In the genomic region with DNA sequence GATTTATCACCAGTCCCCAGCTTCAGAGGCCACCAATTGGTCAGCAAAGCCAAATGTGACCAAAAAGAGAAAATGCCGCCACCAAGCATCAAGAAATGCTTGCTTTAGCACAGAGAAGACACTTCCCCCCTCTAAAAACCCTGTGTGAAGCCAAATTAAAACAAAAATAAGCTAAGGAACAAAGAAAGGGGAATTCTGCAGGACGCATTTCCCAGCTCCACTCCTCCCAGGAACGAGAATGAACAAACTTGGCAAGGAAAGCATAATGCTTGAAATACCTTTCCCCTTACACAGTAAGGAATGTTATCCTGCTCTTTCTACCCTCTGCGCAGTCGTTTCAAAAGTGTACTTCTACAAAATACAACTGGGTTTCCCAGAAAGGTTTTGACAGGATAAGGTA, we compare ENCODE assay signal across 8 mouse cellular contexts. TPM values are rescaled to one million over a fixed set of nuclear protein-coding genes. Genes with fewer than 3 reads are reported as not detected.
DNase-seq lines count a peak whose midpoint lies in the region; ATAC-seq and TF ChIP-seq lines count a peak whose summit lies in the region.
"Had no signal": no experiment of that assay in that cellular context is flagged by ENCODE, and none has a peak within 500 bp of the region (broad histone marks: within the 10 kb centered on the region; RNA-seq: fewer than 3 reads in every experiment).

No protein-coding gene starts in this region.

- peak; percentile 53 for DNase-seq in brain, embryonic 14.5 days (ENCODE audit: low read depth)
- DNase-seq in intestine, embryonic 14.5 days (ENCODE audit: low spot score), result peak; percentile 58
- no peak for DNase-seq in MN1 (ENCODE audit: low spot score)
- no peak for DNase-seq in natural killer cell, adult 2 months (ENCODE audit: low spot score in 2 of 2)

- H3K4me1 ChIP-seq in forebrain, embryonic 12.5 days, result peaks cover 23% of the 10 kb centered on the region
- peaks cover 32% of the 10 kb centered on the region for H3K4me1 ChIP-seq in intestine, embryonic 14.5 days (replicated peaks; ENCODE audit: control insufficient read depth, insufficient read depth, low read length)
- peaks cover 24% of the 10 kb centered on the region for H3K4me1 ChIP-seq in midbrain, embryonic 12.5 days

- H3K36me3 ChIP-seq in forebrain, embryonic 12.5 days (replicated peaks), result peaks cover 28% of the 10 kb centered on the region
- peaks cover 28% of the 10 kb centered on the region for H3K36me3 ChIP-seq in intestine, embryonic 14.5 days (ENCODE audit: control insufficient read depth, insufficient read depth, low read length)
- H3K36me3 ChIP-seq in midbrain, embryonic 12.5 days, result peaks cover 23% of the 10 kb centered on the region

- peak overlapping the region; percentile 91 for H3K9ac ChIP-seq in forebrain, embryonic 12.5 days
- H3K9ac ChIP-seq in intestine, embryonic 14.5 days (ENCODE audit: low read length), result peak overlapping the region; percentile 95; the same call in 1 of the 2 replicates
- no peak overlapping the region for H3K9ac ChIP-seq in midbrain, embryonic 12.5 days (replicated peaks)

- no peak for TF ChIP-seq POLR2A in brain, embryonic 14.5 days (IDR thresholded peaks at IDR 0.05; ENCODE audit: borderline replicate concordance, extremely low read depth, insufficient read depth, insufficient read length, poor library complexity, severe bottlenecking)

- no peaks in the 10 kb centered on the region for H3K9me3 ChIP-seq in forebrain, embryonic 12.5 days
- H3K9me3 ChIP-seq in intestine, embryonic 14.5 days (ENCODE audit: control insufficient read depth, low read length), result no peaks in the 10 kb centered on the region
- no peaks in the 10 kb centered on the region for H3K9me3 ChIP-seq in midbrain, embryonic 12.5 days

- H3K4me3 ChIP-seq in forebrain, embryonic 12.5 days (replicated peaks), result peak overlapping the region; percentile 14; the same call in 1 of the 2 replicates
- H3K4me3 ChIP-seq in intestine, embryonic 14.5 days (ENCODE audit: low read depth, low read length), result peak overlapping the region; percentile 76
- H3K4me3 ChIP-seq in midbrain, embryonic 12.5 days, result peak overlapping the region; percentile 17; the same call in 1 of the 2 replicates

- no peak overlapping the region for H3K27ac ChIP-seq in forebrain, embryonic 12.5 days
- peak overlapping the region; percentile 94 for H3K27ac ChIP-seq in intestine, embryonic 14.5 days (ENCODE audit: low read depth)
- no peak overlapping the region for H3K27ac ChIP-seq in midbrain, embryonic 12.5 days (replicated peaks)

- H3K4me2 ChIP-seq in forebrain, embryonic 12.5 days, result peak overlapping the region; percentile 64
- peak overlapping the region; percentile 90 for H3K4me2 ChIP-seq in intestine, embryonic 14.5 days (ENCODE audit: low read length)
- H3K4me2 ChIP-seq in midbrain, embryonic 12.5 days (replicated peaks), result peak overlapping the region; percentile 77

- ATAC-seq in forebrain, embryonic 12.5 days (ENCODE audit: low FRiP score), result no peak
- ATAC-seq in intestine, embryonic 14.5 days (replicated peaks; ENCODE audit: low FRiP score, low TSS enrichment, low read depth), result no peak
- no peak for ATAC-seq in midbrain, embryonic 12.5 days (ENCODE audit: low FRiP score, low read depth)
- ATAC-seq in inflammation-experienced regulatory T-cells, adult 6 months, result no peak

- TF ChIP-seq CTCF in brain, embryonic 14.5 days (IDR thresholded peaks at IDR 0.05; ENCODE audit: borderline replicate concordance, extremely low read depth, insufficient read depth, insufficient read length), result no peak

- H3K27me3 ChIP-seq in forebrain, embryonic 12.5 days, result peaks cover 4% of the 10 kb centered on the region; the same call in 1 of the 2 replicates
- H3K27me3 ChIP-seq in intestine, embryonic 14.5 days (replicated peaks; ENCODE audit: control insufficient read depth, insufficient read depth, low read length), result no peaks in the 10 kb centered on the region
- H3K27me3 ChIP-seq in midbrain, embryonic 12.5 days, result peaks cover 4% of the 10 kb centered on the region; the same call in 1 of the 2 replicates

- WGBS in forebrain, embryonic 12.5 days, result 57% methylated on average over 5 of the region's 5 CpGs
- WGBS in intestine, embryonic 14.5 days, result 27% methylated on average over 5 of the region's 5 CpGs
- WGBS in midbrain, embryonic 12.5 days, result 61% methylated on average over 5 of the region's 5 CpGs

RNA-seq across cellular contexts. Expression of a gene that starts 2.1 kb away (rescaled TPM):
- polyA plus RNA-seq in brain, embryonic 14.5 days (2012; rRNA removed), result 42.5 and 46.7 TPM in 2 replicates
- polyA plus RNA-seq in forebrain, embryonic 12.5 days (2016; fragmentation: Nextera tagmentation; extraction: Ambion mirVana), result 128 and 132 TPM in 2 replicates
- polyA plus RNA-seq in intestine, embryonic 14.5 days (2014; fragmentation: Nextera tagmentation; extraction: Ambion mirVana), result 94.5 and 107 TPM in 2 replicates
- 102 and 106 TPM in 2 replicates for polyA plus RNA-seq in midbrain, embryonic 12.5 days (2016; fragmentation: Nextera tagmentation; extraction: Ambion mirVana)
- polyA plus RNA-seq in inflammation-experienced regulatory T-cells, adult 6 months (2017; shearing (Covaris generic)), result 10 to 100 TPM; 12.5 to 20.2 (median 18.8) TPM

RNA-seq across cellular contexts. Expression of a gene that starts 20.5 kb away (rescaled TPM):
- not detected in 2 replicates for polyA plus RNA-seq in brain, embryonic 14.5 days (2012; rRNA removed)
- polyA plus RNA-seq in forebrain, embryonic 12.5 days (2016; fragmentation: Nextera tagmentation; extraction: Ambion mirVana), result not detected in 2 replicates
- not detected in 2 replicates for polyA plus RNA-seq in intestine, embryonic 14.5 days (2014; fragmentation: Nextera tagmentation; extraction: Ambion mirVana)
- polyA plus RNA-seq in midbrain, embryonic 12.5 days (2016; fragmentation: Nextera tagmentation; extraction: Ambion mirVana), result not detected in 2 replicates
- not detected for polyA plus RNA-seq in inflammation-experienced regulatory T-cells, adult 6 months (2017; shearing (Covaris generic))
- polyA plus RNA-seq: cortical plate, adult 2 months had no signal

RNA-seq across cellular contexts. Expression of a gene that starts 36.0 kb away (rescaled TPM):
- 0.10 and 0.18 TPM in 2 replicates for polyA plus RNA-seq in brain, embryonic 14.5 days (2012; rRNA removed)
- not detected in 2 replicates for polyA plus RNA-seq in forebrain, embryonic 12.5 days (2016; fragmentation: Nextera tagmentation; extraction: Ambion mirVana)
- not detected in 2 replicates for polyA plus RNA-seq in intestine, embryonic 14.5 days (2014; fragmentation: Nextera tagmentation; extraction: Ambion mirVana)
- polyA plus RNA-seq in midbrain, embryonic 12.5 days (2016; fragmentation: Nextera tagmentation; extraction: Ambion mirVana), result 0.10 TPM in 1 of 2 replicates, not detected in the other
- polyA plus RNA-seq in inflammation-experienced regulatory T-cells, adult 6 months (2017; shearing (Covaris generic)), result not detected

Comparison
In these comparisons a context has a peak if more than half of its experiments do, and no peak if none do; other contexts are left out.
1. DNase-seq: peak in brain, embryonic 14.5 days (single experiment) and intestine, embryonic 14.5 days (single experiment); none in MN1 (single experiment) and natural killer cell, adult 2 months (0 of 2).
2. H3K4me3 ChIP-seq: peak in every context shown above with its lines; median percentile 76 in intestine, embryonic 14.5 days; 17 in midbrain, embryonic 12.5 days; 14 in forebrain, embryonic 12.5 days.
3. Peak in every context shown above with its lines, with median percentiles within 50 percentile points of each other: H3K4me2 ChIP-seq.